In the genomic region with DNA sequence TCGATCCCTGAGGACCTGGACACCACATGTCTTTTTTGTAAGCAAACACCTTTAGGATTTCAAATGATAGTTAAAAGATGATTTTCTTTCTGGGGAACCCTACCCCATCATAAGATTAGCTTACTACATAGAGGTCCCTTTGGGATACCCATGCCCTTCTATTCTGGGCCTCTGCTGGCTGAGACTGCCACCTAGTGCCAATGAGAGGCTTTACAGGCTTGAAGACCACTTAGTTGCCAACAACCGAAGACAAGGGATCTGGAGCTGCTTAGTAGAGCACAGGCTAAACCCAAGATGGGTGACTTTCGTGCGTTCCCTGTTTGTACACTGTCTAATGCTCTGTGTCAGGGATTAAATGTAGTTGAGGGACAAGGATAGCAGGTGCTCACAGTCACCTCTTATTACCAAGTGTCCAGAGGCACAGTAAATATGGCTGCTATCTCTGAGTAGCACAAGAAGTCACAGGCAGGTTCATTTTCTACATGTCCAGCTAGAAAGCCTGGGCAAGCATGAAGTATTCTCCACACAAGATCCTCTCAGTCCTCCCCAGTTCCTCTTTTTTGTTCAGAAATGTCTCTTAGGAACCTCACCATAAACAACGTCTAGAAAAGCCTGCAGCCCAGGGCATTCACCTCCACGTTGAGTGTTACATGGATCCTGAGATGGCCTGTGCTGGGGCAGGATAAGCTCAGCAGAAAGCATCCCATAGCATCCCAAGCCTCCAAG, we compare ENCODE assay signal across 9 mouse cellular contexts. TPM values are rescaled to one million over a fixed set of nuclear protein-coding genes. Genes with fewer than 3 reads are reported as not detected.
DNase-seq lines count a peak whose midpoint lies in the region; ATAC-seq and TF ChIP-seq lines count a peak whose summit lies in the region.
"Had no signal": no experiment of that assay in that cellular context is flagged by ENCODE, and none has a peak within 500 bp of the region (broad histone marks: within the 10 kb centered on the region; RNA-seq: fewer than 3 reads in every experiment).

No protein-coding gene starts in this region.

- H3K27me3 ChIP-seq in midbrain, embryonic 10.5 days (ENCODE audit: low read depth, poor library complexity, severe bottlenecking): no peaks in the 10 kb centered on the region
- no peaks in the 10 kb centered on the region for H3K27me3 ChIP-seq in midbrain, embryonic 16.5 days (ENCODE audit: control insufficient read depth, insufficient read depth, low read depth, low read length)
- no peaks in the 10 kb centered on the region for H3K27me3 ChIP-seq in heart, embryonic 11.5 days (ENCODE audit: control insufficient read depth, insufficient read depth, low read length)
- H3K27me3 ChIP-seq: embryonic facial prominence, embryonic 13.5 days had no signal

- ATAC-seq in midbrain, embryonic 16.5 days: no peak
- no peak for ATAC-seq in heart, embryonic 11.5 days (replicated peaks; ENCODE audit: insufficient number of reproducible peaks, low FRiP score, low TSS enrichment)

- no peaks in the 10 kb centered on the region for H3K36me3 ChIP-seq in midbrain, embryonic 10.5 days
- no peaks in the 10 kb centered on the region for H3K36me3 ChIP-seq in midbrain, embryonic 16.5 days (ENCODE audit: control insufficient read depth, insufficient read depth, low read length)
- no peaks in the 10 kb centered on the region for H3K36me3 ChIP-seq in heart, embryonic 11.5 days (ENCODE audit: control insufficient read depth, insufficient read depth, low read length)
- H3K36me3 ChIP-seq: embryonic facial prominence, embryonic 13.5 days had no signal

- H3K4me1 ChIP-seq in midbrain, embryonic 10.5 days: peaks cover 32% of the 10 kb centered on the region
- peaks cover 3% of the 10 kb centered on the region; the same call in 1 of the 2 replicates for H3K4me1 ChIP-seq in midbrain, embryonic 16.5 days (ENCODE audit: control insufficient read depth, insufficient read depth, low read length)
- H3K4me1 ChIP-seq in heart, embryonic 11.5 days (ENCODE audit: control insufficient read depth, insufficient read depth, low read length): peaks cover 17% of the 10 kb centered on the region

- TF ChIP-seq CTCF in layer of hippocampus, adult 2 months (conservative IDR thresholded peaks at IDR 0.05): peak; percentile 99

- peak; percentile 42 for DNase-seq in midbrain, embryonic 10.5 days (ENCODE audit: low spot score)
- peak; percentile 37 to 52 for DNase-seq in adrenal gland, adult 18-20 months (ENCODE audit: low spot score in 2 of 2)
- peak; percentile 76 for DNase-seq in embryo, embryonic 11 days
- peak; percentile 65 for DNase-seq in layer of hippocampus, adult 2 months (ENCODE audit: low spot score in 2 of 2)
- peak; percentile 60 to 72 for DNase-seq in lung, postnatal 4 days
- DNase-seq in spleen, postnatal 36 days (ENCODE audit: low spot score in 2 of 2): peak; percentile 32 to 51

- H3K4me2 ChIP-seq in midbrain, embryonic 16.5 days (ENCODE audit: low read length): no peak overlapping the region
- H3K4me2 ChIP-seq in heart, embryonic 11.5 days: no peak overlapping the region; the same call in 1 of the 2 replicates
- H3K4me2 ChIP-seq: embryonic facial prominence, embryonic 13.5 days had no signal

- H3K4me3 ChIP-seq in midbrain, embryonic 10.5 days: no peak overlapping the region
- H3K4me3 ChIP-seq in midbrain, embryonic 16.5 days (ENCODE audit: low read depth, low read length): no peak overlapping the region
- no peak overlapping the region for H3K4me3 ChIP-seq in heart, embryonic 11.5 days (ENCODE audit: low read depth, low read length)
- no peak overlapping the region for H3K4me3 ChIP-seq in layer of hippocampus, adult 2 months
- H3K4me3 ChIP-seq: embryonic facial prominence, embryonic 13.5 days had no signal

- H3K9ac ChIP-seq in midbrain, embryonic 16.5 days (ENCODE audit: low read depth, low read length): no peak overlapping the region
- 0 out of 2 replicates have a peak overlapping the region, but pooled peaks have one; percentile 16 for H3K9ac ChIP-seq in heart, embryonic 11.5 days (ENCODE audit: low read depth, low read length)
- H3K9ac ChIP-seq: embryonic facial prominence, embryonic 13.5 days had no signal

- no peak overlapping the region for H3K27ac ChIP-seq in midbrain, embryonic 10.5 days (replicated peaks)
- H3K27ac ChIP-seq in midbrain, embryonic 16.5 days (ENCODE audit: low read length): no peak overlapping the region
- no peak overlapping the region for H3K27ac ChIP-seq in heart, embryonic 11.5 days (ENCODE audit: low read depth, low read length)
- H3K27ac ChIP-seq in layer of hippocampus, adult 2 months: peak overlapping the region; percentile 51
- H3K27ac ChIP-seq: embryonic facial prominence, embryonic 13.5 days had no signal

- H3K9me3 ChIP-seq in midbrain, embryonic 10.5 days (replicated peaks): no peaks in the 10 kb centered on the region
- no peaks in the 10 kb centered on the region for H3K9me3 ChIP-seq in midbrain, embryonic 16.5 days (replicated peaks; ENCODE audit: control insufficient read depth, low read length, poor library complexity, severe bottlenecking)
- no peaks in the 10 kb centered on the region for H3K9me3 ChIP-seq in heart, embryonic 11.5 days (replicated peaks; ENCODE audit: control insufficient read depth, low read length)
- H3K9me3 ChIP-seq: embryonic facial prominence, embryonic 13.5 days had no signal

- WGBS in midbrain, embryonic 10.5 days: 65% methylated on average over 6 of the region's 6 CpGs
- 64% methylated on average over 6 of the region's 6 CpGs for WGBS in midbrain, embryonic 16.5 days
- WGBS in heart, embryonic 11.5 days (ENCODE audit: insufficient replicate concordance): 56% methylated on average over 6 of the region's 6 CpGs

RNA-seq across cellular contexts. Expression of a gene that starts 37.6 kb away (rescaled TPM):
- 79.9 and 82.1 TPM in 2 replicates for polyA plus RNA-seq in midbrain, embryonic 10.5 days (2016; fragmentation: Nextera tagmentation; extraction: Ambion mirVana)
- polyA plus RNA-seq in midbrain, embryonic 16.5 days (2015; fragmentation: Nextera tagmentation; extraction: Ambion mirVana): 107 and 109 TPM in 2 replicates
- total RNA-seq in adrenal gland, adult 18-20 months (2021): 10 to 100 TPM; 62.7 to 63.9 TPM
- polyA plus RNA-seq in heart, embryonic 11.5 days (2014; fragmentation: Nextera tagmentation; extraction: Ambion mirVana): 45.5 and 53.1 TPM in 2 replicates
- 10 to 100 TPM; 61.7 to 67.0 TPM for total RNA-seq in layer of hippocampus, adult 2 months (2021)
